Mouse (Mus musculus) midbrain, embryonic 16.5 days (tissue): ENCODE measurements at regions not wholly inside any gene's neighbourhood (a gene's known extent, or its start where the extent isn't known, plus 50 kb on each side); places are given as distances from the start of the nearest gene placed in this dataset.
A peak's percentile ranks its signal among the peaks of the same experiment; 100 is the strongest.

Source experiments
- ATAC-seq: fragments of 200-750 bp; cut with Nextera tagmentation; 2 replicates; pipeline ENCODE4 v1.8.0; 2017; ENCODE audit warnings: moderate TSS enrichment
- H3K27ac ChIP-seq: fragments of 300-500 bp; sonication (generic); 2 replicates; pipeline ENCODE4 v1.5.1; 2014; ENCODE audit warnings: mild to moderate bottlenecking, low read length, mixed read lengths
- H3K27me3 ChIP-seq: fragments of 300-500 bp; sonication (generic); 2 replicates; pipeline ENCODE4 v1.6.1; 2014; ENCODE audit warnings: low read depth, low read length, mixed read lengths; ENCODE audit not compliant: control insufficient read depth, insufficient read depth
- H3K36me3 ChIP-seq: fragments of 300-500 bp; sonication (generic); 2 replicates; pipeline ENCODE4 v1.6.1; 2014; ENCODE audit warnings: mild to moderate bottlenecking, low read length, moderate library complexity, mixed read lengths; ENCODE audit not compliant: control insufficient read depth, insufficient read depth
- H3K4me1 ChIP-seq: fragments of 300-500 bp; sonication (generic); 2 replicates; pipeline ENCODE4 v1.6.1; 2014; ENCODE audit warnings: mild to moderate bottlenecking, low read length, mixed read lengths; ENCODE audit not compliant: control insufficient read depth, insufficient read depth
- H3K4me2 ChIP-seq: fragments of 300-500 bp; sonication (generic); 2 replicates; pipeline ENCODE4 v1.6.1; 2014; ENCODE audit warnings: mild to moderate bottlenecking, low read length, mixed read lengths
- H3K4me3 ChIP-seq: fragments of 300-500 bp; sonication (generic); 2 replicates; pipeline ENCODE4 v1.5.1; 2014; ENCODE audit warnings: low read depth, mild to moderate bottlenecking, low read length, moderate library complexity, mixed read lengths
- H3K9ac ChIP-seq: fragments of 300-500 bp; sonication (generic); 2 replicates; pipeline ENCODE4 v1.6.1; 2014; ENCODE audit warnings: low read depth, low read length, mixed read lengths
- H3K9me3 ChIP-seq: fragments of 300-500 bp; sonication (generic); replicated peaks from 2 replicates; pipeline ENCODE4 v1.6.1; 2014; ENCODE audit warnings: mild to moderate bottlenecking, low read length, mixed read lengths; ENCODE audit not compliant: control insufficient read depth, poor library complexity, severe bottlenecking
- WGBS: fragments of 180-500 bp; shearing (Covaris S2); extraction: QIAGEN DNeasy Blood & Tissue Kit; methylation state at CpG from one replicate; pipeline ENCODE4 v1.1.7; 2014; 5-methylcytosine and 5-hydroxymethylcytosine counted together

GRCm38 (mm10) chr13:107094487-107094886 is 72.6 kb upstream of the Kif2a start:
- Histone ChIP-seq H3K4me3 (no peak overlapping the region), H3K4me2 (no peak overlapping the region), H3K36me3 (no peaks in the 10 kb centered on the region), H3K9ac (no peak overlapping the region), H3K27me3 (no peaks in the 10 kb centered on the region), H3K27ac (no peak overlapping the region), H3K9me3 (no peaks in the 10 kb centered on the region), H3K4me1 (no peaks in the 10 kb centered on the region)
- ATAC-seq, result no peak
- WGBS, result 80% methylated on average over 11 of the region's 11 CpGs

GRCm38 (mm10) chr13:107093683-107094082 is 71.8 kb upstream of the Kif2a start:
- no peaks in the 10 kb centered on the region for H3K4me1 ChIP-seq
- H3K4me2 ChIP-seq, result no peak overlapping the region
- H3K36me3 ChIP-seq, result no peaks in the 10 kb centered on the region
- ATAC-seq, result no peak
- no peaks in the 10 kb centered on the region for H3K9me3 ChIP-seq
- H3K4me3 ChIP-seq, result no peak overlapping the region
- H3K9ac ChIP-seq, result no peak overlapping the region
- H3K27ac ChIP-seq, result peak overlapping the region; percentile 9; the same call in 1 of the 2 replicates
- H3K27me3 ChIP-seq, result no peaks in the 10 kb centered on the region
- 85% methylated on average over 2 of the region's 2 CpGs for WGBS

- H3K27me3 ChIP-seq, result no peaks in the 10 kb centered on the region
- H3K9ac ChIP-seq, result no peak overlapping the region
- no peaks in the 10 kb centered on the region for H3K9me3 ChIP-seq
- no peak overlapping the region for H3K27ac ChIP-seq
- no peak overlapping the region for H3K4me3 ChIP-seq
- H3K4me1 ChIP-seq, result no peaks in the 10 kb centered on the region
- H3K36me3 ChIP-seq, result no peaks in the 10 kb centered on the region
- no peak for ATAC-seq
- WGBS, result 42% methylated on average over 1 of the region's 1 CpGs
- H3K4me2 ChIP-seq, result no peak overlapping the region
Measured at GRCm38 (mm10) chr13:107088198-107088597, 66.3 kb upstream of the Kif2a start.

GRCm38 (mm10) chr13:107087355-107087754 is 65.4 kb upstream of the Kif2a start:
- H3K9me3 ChIP-seq, result no peaks in the 10 kb centered on the region
- no peaks in the 10 kb centered on the region for H3K36me3 ChIP-seq
- no peaks in the 10 kb centered on the region for H3K4me1 ChIP-seq
- H3K4me2 ChIP-seq, result no peak overlapping the region
- 73% methylated on average over 6 of the region's 6 CpGs for WGBS
- ATAC-seq, result no peak
- no peak overlapping the region for H3K9ac ChIP-seq
- H3K27me3 ChIP-seq, result no peaks in the 10 kb centered on the region
- H3K4me3 ChIP-seq, result no peak overlapping the region
- no peak overlapping the region for H3K27ac ChIP-seq

GRCm38 (mm10) chr13:107078085-107078484 is 56.2 kb upstream of the Kif2a start:
- Histone ChIP-seq H3K27me3 (no peaks in the 10 kb centered on the region), H3K36me3 (no peaks in the 10 kb centered on the region), H3K4me1 (peaks cover 6% of the 10 kb centered on the region), H3K9me3 (no peaks in the 10 kb centered on the region), H3K4me2 (no peak overlapping the region), H3K4me3 (no peak overlapping the region), H3K9ac (no peak overlapping the region), H3K27ac (no peak overlapping the region)
- ATAC-seq, result no peak
- WGBS, result 87% methylated on average over 1 of the region's 1 CpGs

- Histone ChIP-seq H3K27ac (no peak overlapping the region), H3K27me3 (no peaks in the 10 kb centered on the region), H3K36me3 (no peaks in the 10 kb centered on the region), H3K4me3 (no peak overlapping the region), H3K9ac (no peak overlapping the region), H3K4me2 (no peak overlapping the region), H3K4me1 (peaks cover 15% of the 10 kb centered on the region), H3K9me3 (no peaks in the 10 kb centered on the region)
- ATAC-seq, result no peak
- 95% methylated on average over 4 of the region's 4 CpGs for WGBS
Measured at GRCm38 (mm10) chr13:107074917-107075316, 53.0 kb upstream of the Kif2a start.

GRCm38 (mm10) chr13:107073039-107073620 is 51.2 kb upstream of the Kif2a start:
- under 1% methylated on average over 14 of the region's 14 CpGs for WGBS
- no peaks in the 10 kb centered on the region for H3K36me3 ChIP-seq
- peak overlapping the region; percentile 62 for H3K4me2 ChIP-seq
- H3K4me1 ChIP-seq, result peaks cover 15% of the 10 kb centered on the region
- peak overlapping the region; percentile 77 for H3K27ac ChIP-seq
- no peaks in the 10 kb centered on the region for H3K9me3 ChIP-seq
- H3K9ac ChIP-seq, result peak overlapping the region; percentile 50
- H3K27me3 ChIP-seq, result no peaks in the 10 kb centered on the region
- peak; percentile 88 for ATAC-seq
- H3K4me3 ChIP-seq, result peak overlapping the region; percentile 29

- Histone ChIP-seq H3K27ac (peak overlapping the region; percentile 77), H3K9ac (peak overlapping the region; percentile 50), H3K4me3 (peak overlapping the region; percentile 29), H3K4me1 (peaks cover 15% of the 10 kb centered on the region), H3K4me2 (peak overlapping the region; percentile 62), H3K27me3 (no peaks in the 10 kb centered on the region), H3K9me3 (no peaks in the 10 kb centered on the region), H3K36me3 (no peaks in the 10 kb centered on the region)
- ATAC-seq, result peak; percentile 83
- WGBS, result 5% methylated on average over 11 of the region's 11 CpGs
Measured at GRCm38 (mm10) chr13:107072345-107073038, 50.6 kb upstream of the Kif2a start.
